Mouse (Mus musculus) activated CD4-positive, CD25-positive, alpha-beta regulatory T cell (primary cell): Measurements from ENCODE around the gene Pla2g4c. TPM values are rescaled to one million over a fixed set of nuclear protein-coding genes. Genes with fewer than 3 reads are reported as not detected.

Experiments used
- polyA plus RNA-seq, 2 experiments: library from polyadenylated mRNA; unstranded; fragments of 100-300 nt; shearing (Covaris generic); gene quantifications; one replicate each; pipeline ENCODE4 v1.2.1; 2017

The Pla2g4c gene
- polyA plus RNA-seq: under 1 TPM; 0.14 to 0.16 TPM

GRCm38 (mm10) chr7:13324316-13324715, at the start of gene Pla2g4c:
TSS of gene Pla2g4c (plus strand) at chr7:13324655.

GRCm38 (mm10) chr7:13277081-13277480, 47.4 kb upstream of the Pla2g4c start, which contains the start of gene Lig1:
TSS of gene Lig1 (plus strand) at chr7:13277283.

GRCm38 (mm10) chr7:13278308-13278891, 46.1 kb upstream of the Pla2g4c start, which contains the start of gene Zswim9:
TSS of gene Zswim9 (minus strand) at chr7:13278721.

GRCm38 (mm10) chr7:13397832-13398231, 73.4 kb downstream of the Pla2g4c start, which contains the start of gene Cabp5:
TSS of gene Cabp5 (plus strand) at chr7:13398132.

Other genes with a start within 250 kb of the Pla2g4c start
- gene Vmn1r85, start 229.5 kb upstream of the Pla2g4c start, polyA plus RNA-seq: not detected
- gene Vmn1r86, start 204.7 kb upstream of the Pla2g4c start, polyA plus RNA-seq: under 1 TPM; 0.04 to 0.17 TPM
- gene Vmn1r87, start 184.5 kb upstream of the Pla2g4c start, polyA plus RNA-seq: under 1 TPM in 1 of 2 experiments, not detected in 1; 0.15 TPM
- gene Vmn1r88, start 165.1 kb upstream of the Pla2g4c start, polyA plus RNA-seq: under 1 TPM; 0.02 to 0.05 TPM
- gene Vmn1r89, start 111.6 kb upstream of the Pla2g4c start, polyA plus RNA-seq: not detected
- gene Lig1, start 47.4 kb upstream of the Pla2g4c start, polyA plus RNA-seq: 10 to 100 TPM; 28.8 to 36.9 TPM
- 1 to 10 TPM in 1 of 2 experiments, under 1 TPM in 1; 0.86 to 2.1 TPM for gene Zswim9, start 45.9 kb upstream of the Pla2g4c start, polyA plus RNA-seq
- gene Cabp5, start 73.5 kb downstream of the Pla2g4c start, polyA plus RNA-seq: not detected
- not detected for gene Bsph1, start 126.2 kb downstream of the Pla2g4c start, polyA plus RNA-seq
- not detected for gene Bsph2, start 246.4 kb downstream of the Pla2g4c start, polyA plus RNA-seq